Mouse (Mus musculus) hindbrain, embryonic 15.5 days (tissue): Measurements from ENCODE around the gene Nfia. TPM values are rescaled to one million over a fixed set of nuclear protein-coding genes. Genes with fewer than 3 reads are reported as not detected.

Experiments used
- ATAC-seq: fragments of 200-750 bp; cut with Nextera tagmentation; 2 replicates; pipeline ENCODE4 v1.8.0; 2017; ENCODE audit warnings: low read depth, moderate number of reproducible peaks, moderate TSS enrichment; ENCODE audit not compliant: low FRiP score
- H3K27ac ChIP-seq: fragments of 300-500 bp; sonication (generic); replicated peaks from 2 replicates; pipeline ENCODE4 v1.5.1; 2015; ENCODE audit warnings: mild to moderate bottlenecking, inconsistent platforms
- H3K27me3 ChIP-seq: fragments of 300-500 bp; sonication (generic); 2 replicates; pipeline ENCODE4 v1.6.1; 2015; ENCODE audit warnings: control low read depth, inconsistent platforms
- H3K36me3 ChIP-seq: fragments of 300-500 bp; sonication (generic); 2 replicates; pipeline ENCODE4 v1.6.1; 2015; ENCODE audit warnings: control low read depth, inconsistent platforms
- H3K4me1 ChIP-seq: fragments of 300-500 bp; sonication (generic); replicated peaks from 2 replicates; pipeline ENCODE4 v1.6.1; 2015; ENCODE audit warnings: control low read depth, inconsistent platforms
- H3K4me2 ChIP-seq: fragments of 300-500 bp; sonication (generic); 2 replicates; pipeline ENCODE4 v1.6.1; 2015; ENCODE audit warnings: moderate library complexity, mild to moderate bottlenecking, inconsistent platforms
- H3K4me3 ChIP-seq: fragments of 300-500 bp; sonication (generic); 2 replicates; pipeline ENCODE4 v1.5.1; 2015; ENCODE audit warnings: mild to moderate bottlenecking, inconsistent platforms
- H3K9ac ChIP-seq: fragments of 300-500 bp; sonication (generic); 2 replicates; pipeline ENCODE4 v1.6.1; 2015; ENCODE audit warnings: inconsistent platforms
- H3K9me3 ChIP-seq: fragments of 300-500 bp; sonication (generic); 2 replicates; pipeline ENCODE4 v1.6.1; 2016; ENCODE audit warnings: control low read depth, inconsistent platforms
- WGBS: fragments of 180-500 bp; shearing (Covaris S2); methylation state at CpG from one replicate; pipeline ENCODE4 v1.1.7; 2015; 5-methylcytosine and 5-hydroxymethylcytosine counted together
- polyA plus RNA-seq: library from polyadenylated mRNA; unstranded; fragments of >200 nt; fragmentation: Nextera tagmentation; extraction: Ambion mirVana; gene quantifications from 2 replicates; pipeline ENCODE4 v1.2.1, GENCODE M21; 2015

Nfia gene
- 39.5 and 47.1 TPM in 2 replicates for polyA plus RNA-seq

DNA sequence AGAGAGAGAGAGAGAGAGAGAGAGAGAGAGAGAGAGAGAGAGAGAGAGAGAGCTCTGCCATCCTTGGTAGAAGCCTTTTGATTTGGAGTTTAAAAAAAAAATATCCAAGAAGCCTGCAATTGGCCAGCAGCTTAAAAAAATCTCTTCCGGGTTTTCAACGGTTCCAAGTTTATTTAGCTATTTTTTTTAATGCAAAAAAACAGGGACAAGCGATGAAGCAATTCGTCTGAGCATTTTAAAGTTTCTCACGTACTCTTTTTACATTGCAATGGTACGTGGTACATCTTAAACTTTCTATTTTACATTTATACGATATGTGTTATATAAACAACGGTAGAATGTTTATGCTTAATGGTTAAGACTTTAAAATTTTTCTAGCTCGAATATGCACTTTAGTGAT lies at the start of gene Nfia:
TSS of gene Nfia (plus strand) at position 94 of the 400 bp plus-strand sequence.
- ATAC-seq, result no peak
- H3K4me2 ChIP-seq, result peak within 1 kb of the TSS; percentile 86
- under 1% methylated on average over 9 of the region's 9 CpGs for WGBS
- no peaks in the 10 kb centered on the region for H3K36me3 ChIP-seq
- H3K4me3 ChIP-seq, result peak within 1 kb of the TSS; percentile 56
- 0 out of 2 replicates have a peak, but pooled peaks cover 3% of the 10 kb centered on the region for H3K27me3 ChIP-seq
- peak within 1 kb of the TSS; percentile 30 for H3K9ac ChIP-seq
- peak within 1 kb of the TSS; percentile 74 for H3K27ac ChIP-seq
- H3K4me1 ChIP-seq, result peaks cover 29% of the 10 kb centered on the region
- H3K9me3 ChIP-seq, result no peaks in the 10 kb centered on the region

DNA sequence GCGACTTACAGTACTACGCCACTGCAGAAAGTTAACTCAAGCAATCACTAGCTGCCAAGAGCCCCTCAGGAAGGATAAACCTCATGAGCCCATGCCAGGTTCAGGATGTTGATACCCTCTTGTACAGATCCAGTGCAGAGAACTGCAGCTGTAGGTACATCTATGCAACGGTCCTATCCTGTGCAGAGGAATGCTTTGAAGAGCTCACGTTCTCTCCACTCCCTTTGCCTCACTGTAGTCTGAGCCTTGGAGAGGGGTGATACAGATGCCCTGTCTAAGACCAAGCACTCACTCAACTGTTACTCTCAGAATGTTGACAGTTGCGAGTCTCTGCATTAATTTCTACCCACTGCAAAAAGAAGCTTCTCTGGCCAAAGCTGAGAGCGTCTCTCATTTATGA lies 49.2 kb upstream of the Nfia start:
- no peak for ATAC-seq
- 95% methylated on average over 6 of the region's 6 CpGs for WGBS

DNA sequence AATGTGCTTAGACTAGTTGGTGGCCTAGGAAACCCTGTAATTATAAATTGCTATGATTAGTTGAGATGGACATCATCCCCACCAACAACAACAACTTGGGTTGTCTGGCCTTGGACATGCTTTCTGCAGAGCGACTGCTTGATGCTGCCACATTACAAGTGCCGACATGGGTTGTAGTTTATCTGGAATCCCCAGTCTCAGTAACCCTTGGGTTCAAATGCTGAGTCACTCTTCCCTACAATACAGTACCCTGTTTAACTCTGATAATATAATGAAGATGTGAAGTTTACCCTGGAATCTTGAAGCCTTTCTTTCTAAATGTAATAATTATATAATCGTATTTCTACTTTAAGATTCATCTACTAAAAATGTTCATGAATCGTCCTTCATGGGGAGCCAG lies 44.0 kb upstream of the Nfia start:
- WGBS, result 94% methylated on average over 4 of the region's 4 CpGs

More for the DNA sequence above, 49.2 kb upstream of the Nfia start:
- Histone ChIP-seq H3K4me1 (no peaks in the 10 kb centered on the region), H3K9me3 (no peaks in the 10 kb centered on the region), H3K9ac (no peak overlapping the region), H3K36me3 (no peaks in the 10 kb centered on the region), H3K27me3 (no peaks in the 10 kb centered on the region), H3K4me2 (no peak overlapping the region), H3K4me3 (no peak overlapping the region), H3K27ac (no peak overlapping the region)

DNA sequence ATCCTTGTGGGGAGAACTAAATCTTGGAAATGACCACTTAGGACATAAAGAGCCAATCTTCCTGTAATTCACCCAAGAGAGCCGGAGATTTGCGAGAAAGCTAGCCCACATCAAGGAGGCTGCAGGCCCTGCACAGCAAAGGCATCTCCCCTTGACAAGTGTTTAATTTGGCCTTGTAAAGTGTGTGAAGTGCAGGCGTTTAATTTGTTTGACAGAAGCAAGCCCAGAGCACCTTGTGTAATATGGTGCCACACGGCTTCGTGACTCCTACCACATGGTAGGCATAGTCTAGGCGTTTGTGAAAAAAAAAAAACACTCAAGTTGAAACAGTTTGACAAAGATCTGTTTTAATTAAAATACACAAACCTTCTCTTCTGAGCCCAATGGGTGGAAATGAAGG lies 42.5 kb upstream of the Nfia start:
- H3K27me3 ChIP-seq, result no peaks in the 10 kb centered on the region
- ATAC-seq, result no peak
- 78% methylated on average over 6 of the region's 6 CpGs for WGBS

More for the DNA sequence above, 44.0 kb upstream of the Nfia start:
- Histone ChIP-seq H3K9ac (no peak overlapping the region), H3K9me3 (no peaks in the 10 kb centered on the region), H3K4me3 (no peak overlapping the region), H3K27me3 (no peaks in the 10 kb centered on the region), H3K27ac (no peak overlapping the region), H3K36me3 (no peaks in the 10 kb centered on the region), H3K4me2 (no peak overlapping the region), H3K4me1 (no peaks in the 10 kb centered on the region)
- no peak for ATAC-seq

DNA sequence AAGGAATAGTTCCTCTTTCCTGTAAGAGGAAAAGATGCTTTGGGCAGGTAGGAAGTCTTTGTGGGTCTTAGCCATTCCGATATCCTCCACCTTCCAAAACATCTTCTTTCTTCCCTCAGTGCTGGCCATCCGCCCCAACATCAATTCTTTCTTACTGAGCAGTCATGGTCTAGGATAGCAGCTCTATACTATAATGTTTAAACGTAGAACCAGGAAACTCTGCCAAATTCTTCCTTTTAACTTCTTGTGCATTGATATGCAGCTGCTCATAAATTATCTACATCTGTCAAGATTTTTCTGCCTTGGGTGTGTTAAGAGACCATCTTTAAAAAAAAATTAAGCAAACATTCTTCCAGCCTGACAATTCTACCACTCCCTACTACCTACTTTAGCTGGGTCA lies 42.1 kb upstream of the Nfia start:
- H3K9ac ChIP-seq, result no peak overlapping the region
- H3K4me2 ChIP-seq, result no peak overlapping the region
- 91% methylated on average over 3 of the region's 3 CpGs for WGBS
- no peak overlapping the region for H3K4me3 ChIP-seq
- ATAC-seq, result no peak
- H3K27ac ChIP-seq, result no peak overlapping the region
- H3K4me1 ChIP-seq, result no peaks in the 10 kb centered on the region
- no peaks in the 10 kb centered on the region for H3K9me3 ChIP-seq
- no peaks in the 10 kb centered on the region for H3K27me3 ChIP-seq
- no peaks in the 10 kb centered on the region for H3K36me3 ChIP-seq

More for the DNA sequence above, 42.5 kb upstream of the Nfia start:
- no peaks in the 10 kb centered on the region for H3K36me3 ChIP-seq
- no peak overlapping the region for H3K4me2 ChIP-seq
- H3K9me3 ChIP-seq, result no peaks in the 10 kb centered on the region
- H3K27ac ChIP-seq, result no peak overlapping the region
- H3K4me1 ChIP-seq, result no peaks in the 10 kb centered on the region
- H3K9ac ChIP-seq, result no peak overlapping the region
- no peak overlapping the region for H3K4me3 ChIP-seq

DNA sequence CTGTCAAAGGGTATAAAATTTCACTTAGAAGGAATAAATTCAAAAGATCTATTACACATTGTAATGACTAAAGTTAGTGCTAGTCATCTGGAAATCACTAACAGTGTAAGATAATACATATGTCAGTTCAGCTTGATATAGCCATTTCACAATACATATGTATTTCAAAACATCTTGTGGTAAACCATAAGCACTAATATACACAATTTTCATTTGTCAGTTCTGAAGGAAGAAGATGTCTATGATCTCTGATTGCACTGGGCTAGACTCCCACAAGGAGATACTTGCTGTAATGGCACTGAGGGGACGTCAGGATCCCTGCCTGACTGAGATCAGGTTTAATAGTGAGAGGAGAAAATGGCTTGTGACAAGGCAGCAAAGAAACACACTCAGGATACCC lies 39.1 kb upstream of the Nfia start:
- no peak overlapping the region for H3K9ac ChIP-seq
- no peak for ATAC-seq
- no peaks in the 10 kb centered on the region for H3K9me3 ChIP-seq
- whole genome bisulfite sequencing, result 63% methylated on average over 1 of the region's 1 CpGs
- H3K27me3 ChIP-seq, result no peaks in the 10 kb centered on the region
- no peaks in the 10 kb centered on the region for H3K4me1 ChIP-seq
- H3K36me3 ChIP-seq, result no peaks in the 10 kb centered on the region
- no peak overlapping the region for H3K4me3 ChIP-seq
- no peak overlapping the region for H3K27ac ChIP-seq
- no peak overlapping the region for H3K4me2 ChIP-seq

DNA sequence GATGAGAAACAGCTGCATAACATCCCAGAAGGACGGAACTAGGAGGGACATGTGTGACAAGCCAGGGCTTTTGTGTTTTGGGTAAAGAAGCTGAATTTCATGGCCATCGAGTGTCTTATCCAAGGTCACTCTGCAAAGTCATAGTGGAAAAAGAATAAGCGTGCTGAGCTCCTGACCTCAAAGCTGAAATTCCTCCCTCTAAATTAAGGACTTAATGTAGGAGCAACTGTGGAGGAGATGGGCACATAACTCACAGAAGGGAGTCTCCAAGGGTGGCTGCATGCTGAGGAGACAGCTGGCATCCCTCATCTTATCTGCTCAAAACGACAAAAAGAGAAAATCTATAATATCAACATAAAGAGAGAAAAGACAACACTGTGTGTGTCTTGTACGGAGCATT lies 28.6 kb upstream of the Nfia start:
- H3K27ac ChIP-seq, result no peak overlapping the region
- no peaks in the 10 kb centered on the region for H3K27me3 ChIP-seq
- H3K4me2 ChIP-seq, result no peak overlapping the region
- 65% methylated on average over 5 of the region's 5 CpGs for WGBS
- no peak for ATAC-seq
- no peaks in the 10 kb centered on the region for H3K36me3 ChIP-seq
- no peaks in the 10 kb centered on the region for H3K9me3 ChIP-seq
- no peak overlapping the region for H3K4me3 ChIP-seq
- H3K9ac ChIP-seq, result no peak overlapping the region
- H3K4me1 ChIP-seq, result peaks cover 11% of the 10 kb centered on the region

DNA sequence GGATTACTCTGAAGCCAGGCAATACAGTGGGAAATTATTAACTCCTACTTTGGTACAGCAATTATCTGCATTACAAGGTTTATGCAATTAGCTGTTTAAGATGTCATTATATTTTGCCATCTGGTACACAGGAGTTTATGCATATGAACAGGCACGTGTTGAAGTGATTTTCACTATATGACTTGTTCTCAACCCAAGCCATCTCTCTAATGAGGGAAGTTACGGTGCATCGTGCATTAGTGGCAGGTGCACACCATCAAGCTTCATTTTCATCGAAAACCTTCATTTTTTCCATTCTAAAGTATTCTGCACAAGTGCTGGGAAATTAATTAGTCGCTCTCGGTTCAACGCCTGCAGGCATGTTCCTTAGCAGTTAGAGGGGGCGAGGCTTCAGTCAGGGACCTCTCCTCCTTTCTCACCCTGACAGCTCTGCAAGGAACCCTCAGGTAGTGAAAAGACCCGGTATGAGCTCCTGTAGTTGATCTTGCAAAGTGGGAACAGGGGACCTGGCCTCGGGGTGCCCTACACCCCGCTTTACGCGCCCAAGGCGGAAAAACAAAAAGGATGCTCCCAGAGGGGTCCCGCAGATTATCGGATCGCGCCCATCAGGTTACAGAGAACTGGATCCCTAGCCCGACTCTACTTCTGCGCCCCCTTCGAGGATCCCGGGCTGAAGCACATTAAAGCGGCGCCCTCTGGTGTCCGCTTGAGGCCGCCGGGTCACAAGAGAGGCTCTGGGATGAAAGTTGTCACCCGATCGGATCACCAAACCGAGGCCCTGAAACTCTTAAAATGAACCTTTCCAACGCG lies 27.0 kb upstream of the Nfia start:
- peak; percentile 84 for ATAC-seq

DNA sequence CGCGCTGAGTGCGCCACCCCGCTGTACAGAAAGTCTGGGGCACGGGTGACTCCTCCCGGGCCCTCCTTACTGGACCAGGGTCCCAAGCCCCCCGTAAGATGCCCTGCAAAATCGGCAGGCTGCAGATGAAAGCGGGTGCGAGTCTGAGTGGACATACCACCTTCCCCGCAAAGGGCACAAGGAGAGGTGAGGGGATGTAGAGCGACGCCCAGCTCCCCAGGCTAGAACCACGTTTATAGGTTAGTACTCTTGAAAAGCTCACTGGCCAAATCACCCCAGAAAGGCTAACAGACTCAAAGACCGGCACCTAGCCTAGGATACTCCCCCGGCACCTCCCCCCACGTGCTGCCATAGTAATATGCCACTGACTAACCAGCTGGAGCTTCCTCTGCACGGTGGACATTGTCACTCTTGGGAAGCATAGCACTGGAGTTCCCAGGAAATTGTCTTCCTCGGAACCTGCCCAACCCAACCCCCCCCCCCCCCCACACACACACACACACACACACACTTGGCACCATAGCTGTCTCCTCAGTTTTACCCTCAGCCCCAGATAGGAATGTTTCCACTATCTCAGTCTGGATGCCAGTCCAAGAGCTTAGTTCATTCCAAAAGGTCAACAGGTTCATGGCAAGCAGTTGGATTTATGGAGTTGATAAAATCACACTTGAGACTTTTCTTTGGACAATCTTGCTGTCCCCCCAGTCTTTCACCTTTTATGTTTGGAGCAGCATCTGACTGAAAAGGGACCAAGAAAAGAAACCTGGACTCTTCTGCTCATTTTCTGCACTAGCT lies 26.2 kb upstream of the Nfia start:
- Histone ChIP-seq H3K27me3 (no peaks in the 10 kb centered on the region), H3K9ac (peak overlapping the region; percentile 23), H3K9me3 (no peaks in the 10 kb centered on the region), H3K27ac (no peak overlapping the region), H3K36me3 (no peaks in the 10 kb centered on the region), H3K4me1 (peaks cover 17% of the 10 kb centered on the region), H3K4me3 (peak overlapping the region; percentile 36), H3K4me2 (peak overlapping the region; percentile 74)
- 8% methylated on average over 19 of the region's 19 CpGs for WGBS
- ATAC-seq, result no peak; the same call in 1 of the 2 replicates

More for the DNA sequence above, 27.0 kb upstream of the Nfia start:
- peak overlapping the region; percentile 36 for H3K4me3 ChIP-seq
- no peaks in the 10 kb centered on the region for H3K9me3 ChIP-seq
- 4% methylated on average over 32 of the region's 32 CpGs for WGBS
- H3K27me3 ChIP-seq, result no peaks in the 10 kb centered on the region
- H3K9ac ChIP-seq, result peak overlapping the region; percentile 23
- H3K36me3 ChIP-seq, result no peaks in the 10 kb centered on the region
- peaks cover 11% of the 10 kb centered on the region for H3K4me1 ChIP-seq
- no peak overlapping the region for H3K27ac ChIP-seq
- peak overlapping the region; percentile 74 for H3K4me2 ChIP-seq

DNA sequence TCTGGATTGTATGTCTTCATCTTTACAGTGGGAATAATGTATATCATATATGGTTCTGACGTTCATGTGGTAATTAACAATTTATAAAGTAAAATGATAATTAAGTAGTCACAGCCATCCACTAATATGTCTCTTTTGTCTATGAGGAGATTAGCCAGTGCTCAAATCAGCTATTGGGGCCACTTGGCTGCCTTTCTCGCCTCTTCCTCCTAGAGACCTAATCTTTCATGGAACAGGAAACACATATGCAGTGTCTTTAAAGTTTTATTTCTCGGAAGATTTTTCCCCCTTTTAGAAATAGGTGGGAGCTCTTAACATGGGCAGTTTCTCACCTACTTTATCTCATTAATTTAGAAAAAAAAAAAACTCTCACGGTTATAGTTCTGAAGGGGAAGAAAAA lies 22.1 kb upstream of the Nfia start:
- H3K27ac ChIP-seq, result no peak overlapping the region
- no peaks in the 10 kb centered on the region for H3K36me3 ChIP-seq
- H3K4me3 ChIP-seq, result no peak overlapping the region
- no peak for ATAC-seq
- no peaks in the 10 kb centered on the region for H3K9me3 ChIP-seq
- H3K27me3 ChIP-seq, result peaks cover 30% of the 10 kb centered on the region
- H3K9ac ChIP-seq, result no peak overlapping the region
- H3K4me2 ChIP-seq, result no peak overlapping the region
- 52% methylated on average over 4 of the region's 4 CpGs for WGBS
- H3K4me1 ChIP-seq, result peaks cover 36% of the 10 kb centered on the region

DNA sequence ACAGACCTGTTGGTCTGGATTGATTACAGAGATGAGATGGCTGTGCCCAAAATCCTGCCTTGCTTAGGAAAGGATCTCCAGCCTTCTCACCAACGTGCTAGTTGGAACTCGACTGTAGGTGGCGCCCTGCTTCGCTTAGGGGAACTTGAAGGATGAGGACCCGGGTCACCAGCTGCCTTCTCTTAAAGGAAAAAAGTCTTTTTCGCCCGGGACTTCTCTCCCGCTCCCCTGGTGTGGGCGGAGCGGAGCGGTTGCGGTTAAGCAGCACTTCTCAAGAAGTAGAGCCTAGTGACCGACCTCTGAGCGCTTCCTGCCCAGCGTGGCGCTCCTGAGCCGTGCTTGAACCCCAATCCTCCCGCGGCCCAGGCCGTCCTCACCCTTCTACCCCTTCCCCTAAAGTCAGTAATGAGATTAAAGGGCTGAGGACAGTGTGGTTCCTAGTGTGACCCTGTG lies 21.5 kb upstream of the Nfia start:
- Histone ChIP-seq H3K4me3 (peak overlapping the region; percentile 37), H3K27me3 (peaks cover 36% of the 10 kb centered on the region), H3K9ac (peak overlapping the region; percentile 45), H3K36me3 (no peaks in the 10 kb centered on the region), H3K4me2 (peak overlapping the region; percentile 81), H3K4me1 (peaks cover 30% of the 10 kb centered on the region), H3K9me3 (no peaks in the 10 kb centered on the region), H3K27ac (peak overlapping the region; percentile 75)
- peak; percentile 71 for ATAC-seq
- WGBS, result under 1% methylated on average over 20 of the region's 20 CpGs
